Mouse (Mus musculus) forebrain, postnatal 0 days (tissue): ENCODE measurements around the gene Rab23. TPM values are rescaled to one million over a fixed set of nuclear protein-coding genes. Genes with fewer than 3 reads are reported as not detected.

ENCODE experiments used
- ATAC-seq: fragments of 200-750 bp; cut with Nextera tagmentation; 2 replicates; pipeline ENCODE4 v1.8.0; 2017; ENCODE audit warnings: mild to moderate bottlenecking, moderate library complexity
- DNase-seq: peaks from one replicate; pipeline ENCODE4 v3.0.0-alpha.2; 2015
- H3K27ac ChIP-seq: fragments of 300-500 bp; sonication (generic); 2 replicates; pipeline ENCODE4 v1.5.1; 2014; ENCODE audit warnings: low read depth, mild to moderate bottlenecking, antibody characterized with exemption, low read length, moderate library complexity, mixed read lengths
- H3K27me3 ChIP-seq: fragments of 300-500 bp; sonication (generic); 2 replicates; pipeline ENCODE4 v1.6.1; 2014; ENCODE audit warnings: mild to moderate bottlenecking, low read length, mixed read lengths; ENCODE audit not compliant: insufficient read depth
- H3K36me3 ChIP-seq: fragments of 300-500 bp; sonication (generic); 2 replicates; pipeline ENCODE4 v1.6.1; 2014; ENCODE audit warnings: mild to moderate bottlenecking, moderate library complexity; ENCODE audit not compliant: insufficient read depth
- H3K4me1 ChIP-seq: fragments of 300-500 bp; sonication (generic); 2 replicates; pipeline ENCODE4 v1.6.1; 2014; ENCODE audit warnings: antibody characterized with exemption; ENCODE audit not compliant: insufficient read depth
- H3K4me2 ChIP-seq: fragments of 300-500 bp; sonication (generic); 2 replicates; pipeline ENCODE4 v1.6.1; 2014; ENCODE audit warnings: low read depth, mild to moderate bottlenecking, moderate library complexity
- H3K4me3 ChIP-seq: fragments of 300-500 bp; sonication (generic); 2 replicates; pipeline ENCODE4 v1.5.1; 2014; ENCODE audit warnings: low read depth, low read length, mixed read lengths
- H3K9ac ChIP-seq: fragments of 300-500 bp; sonication (generic); 2 replicates; pipeline ENCODE4 v1.6.1; 2014; ENCODE audit warnings: mild to moderate bottlenecking
- H3K9me3 ChIP-seq: fragments of 300-500 bp; sonication (generic); 2 replicates; pipeline ENCODE4 v1.6.1; 2016; ENCODE audit warnings: low read length
- CTCF ChIP-seq: sonication (generic); IDR thresholded peaks from 2 replicates; pipeline ENCODE4 v1.5.1; 2016; ENCODE audit warnings: antibody characterized with exemption, control low read depth, low read depth
- WGBS: fragments of 180-500 bp; shearing (Covaris S2); extraction: QIAGEN DNeasy Blood & Tissue Kit; methylation state at CpG from one replicate; pipeline ENCODE4 v1.1.7; 2014; 5-methylcytosine and 5-hydroxymethylcytosine counted together
- polyA plus RNA-seq: library from polyadenylated mRNA; unstranded; fragments of >200 nt; fragmentation: Nextera tagmentation; extraction: Ambion mirVana; gene quantifications from 2 replicates; pipeline ENCODE4 v1.2.1, GENCODE M21; 2015
- total RNA-seq: library from RNA; depleted of rRNA; stranded (reverse); fragments of >200 nt; gene quantifications from 2 replicates; pipeline ENCODE4 v1.2.3, GENCODE M21; 2014

The Rab23 gene
- total and polyA plus RNA-seq, 2 experiments from 2014 or later: 13.8 to 25.4 TPM

GRCm38 (mm10) chr1:33680890-33681289 is 38.8 kb upstream of the Rab23 start:
- H3K9me3 ChIP-seq: no peaks in the 10 kb centered on the region
- H3K4me2 ChIP-seq: no peak overlapping the region
- H3K36me3 ChIP-seq: no peaks in the 10 kb centered on the region
- DNase-seq (no peak), ATAC-seq (no peak)
- no peak overlapping the region for H3K4me3 ChIP-seq
- H3K9ac ChIP-seq: no peak overlapping the region
- H3K27me3 ChIP-seq: no peaks in the 10 kb centered on the region
- no peak for TF ChIP-seq CTCF
- WGBS: 88% methylated on average over 7 of the region's 7 CpGs
- H3K4me1 ChIP-seq: no peaks in the 10 kb centered on the region
- H3K27ac ChIP-seq: no peak overlapping the region

- H3K4me3 ChIP-seq: no peak overlapping the region
- DNase-seq (no peak), ATAC-seq (no peak)
- H3K9ac ChIP-seq: no peak overlapping the region
- H3K27me3 ChIP-seq: no peaks in the 10 kb centered on the region
- H3K36me3 ChIP-seq: no peaks in the 10 kb centered on the region
- TF ChIP-seq CTCF: peak; percentile 43
- H3K9me3 ChIP-seq: no peaks in the 10 kb centered on the region
- no peak overlapping the region for H3K4me2 ChIP-seq
- no peak overlapping the region for H3K27ac ChIP-seq
- WGBS: 67% methylated on average over 8 of the region's 8 CpGs
- no peaks in the 10 kb centered on the region for H3K4me1 ChIP-seq
Measured at GRCm38 (mm10) chr1:33684459-33684858, 35.2 kb upstream of the Rab23 start.

GRCm38 (mm10) chr1:33688810-33689209 is 30.9 kb upstream of the Rab23 start:
- Histone ChIP-seq H3K27me3 (no peaks in the 10 kb centered on the region), H3K4me3 (no peak overlapping the region), H3K9ac (no peak overlapping the region), H3K4me2 (no peak overlapping the region), H3K4me1 (no peaks in the 10 kb centered on the region), H3K36me3 (no peaks in the 10 kb centered on the region), H3K27ac (no peak overlapping the region), H3K9me3 (no peaks in the 10 kb centered on the region)
- no peak for TF ChIP-seq CTCF
- DNase-seq (no peak), ATAC-seq (no peak)
- WGBS: 63% methylated on average over 2 of the region's 2 CpGs

GRCm38 (mm10) chr1:33689446-33690086 is 30.1 kb upstream of the Rab23 start:
- DNase-seq (no peak), ATAC-seq (no peak)
- H3K36me3 ChIP-seq: no peaks in the 10 kb centered on the region
- H3K4me3 ChIP-seq: no peak overlapping the region
- H3K4me2 ChIP-seq: no peak overlapping the region
- H3K4me1 ChIP-seq: no peaks in the 10 kb centered on the region
- H3K27ac ChIP-seq: no peak overlapping the region
- no peaks in the 10 kb centered on the region for H3K9me3 ChIP-seq
- no peak overlapping the region for H3K9ac ChIP-seq
- WGBS: 78% methylated on average over 8 of the region's 8 CpGs
- H3K27me3 ChIP-seq: no peaks in the 10 kb centered on the region
- no peak for TF ChIP-seq CTCF

- Histone ChIP-seq H3K4me2 (no peak overlapping the region), H3K9me3 (no peaks in the 10 kb centered on the region), H3K4me3 (no peak overlapping the region), H3K27me3 (no peaks in the 10 kb centered on the region), H3K9ac (no peak overlapping the region), H3K36me3 (no peaks in the 10 kb centered on the region), H3K27ac (no peak overlapping the region), H3K4me1 (no peaks in the 10 kb centered on the region)
- no peak for DNase-seq
- 58% methylated on average over 4 of the region's 4 CpGs for WGBS
- ATAC-seq: no peak
- no peak for TF ChIP-seq CTCF
Measured at GRCm38 (mm10) chr1:33690087-33690448, 29.6 kb upstream of the Rab23 start.

- no peak overlapping the region for H3K9ac ChIP-seq
- no peaks in the 10 kb centered on the region for H3K36me3 ChIP-seq
- H3K4me2 ChIP-seq: no peak overlapping the region
- no peaks in the 10 kb centered on the region for H3K27me3 ChIP-seq
- H3K4me3 ChIP-seq: no peak overlapping the region
- no peaks in the 10 kb centered on the region for H3K4me1 ChIP-seq
- ATAC-seq: peak; percentile 54; the same call in 1 of the 2 replicates
- no peak for TF ChIP-seq CTCF
- H3K9me3 ChIP-seq: no peaks in the 10 kb centered on the region
- DNase-seq: no peak
- WGBS: 71% methylated on average over 3 of the region's 3 CpGs
- no peak overlapping the region for H3K27ac ChIP-seq
Measured at GRCm38 (mm10) chr1:33693893-33694292, 25.8 kb upstream of the Rab23 start.

GRCm38 (mm10) chr1:33696016-33696415 is 23.7 kb upstream of the Rab23 start:
- DNase-seq: no peak
- Histone ChIP-seq H3K9me3 (no peaks in the 10 kb centered on the region), H3K4me1 (no peaks in the 10 kb centered on the region), H3K9ac (no peak overlapping the region), H3K4me2 (no peak overlapping the region), H3K4me3 (no peak overlapping the region), H3K27me3 (no peaks in the 10 kb centered on the region), H3K36me3 (no peaks in the 10 kb centered on the region), H3K27ac (no peak overlapping the region)
- TF ChIP-seq CTCF: no peak
- WGBS: 78% methylated on average over 2 of the region's 2 CpGs
- no peak for ATAC-seq
